Mouse (Mus musculus) midbrain, embryonic 13.5 days (tissue): ENCODE measurements at regions not wholly inside any gene's neighbourhood (a gene's known extent, or its start where the extent isn't known, plus 50 kb on each side); places are given as distances from the start of the nearest gene placed in this dataset.
"Not testable (repeated sequence)": the region's sequence is repeated elsewhere in the genome, so short reads cannot be mapped to it uniquely, and the experiment has no call there.

Source experiments
- ATAC-seq: fragments of 200-750 bp; cut with Nextera tagmentation; 2 replicates; pipeline ENCODE4 v1.8.0; 2017; ENCODE audit warnings: mild to moderate bottlenecking, moderate TSS enrichment, moderate library complexity
- H3K27ac ChIP-seq: fragments of 300-500 bp; sonication (generic); 2 replicates; pipeline ENCODE4 v1.5.1; 2015; ENCODE audit warnings: inconsistent platforms, mild to moderate bottlenecking, moderate library complexity
- H3K27me3 ChIP-seq: fragments of 300-500 bp; sonication (generic); 2 replicates; pipeline ENCODE4 v1.6.1; 2015; ENCODE audit warnings: mild to moderate bottlenecking, inconsistent platforms
- H3K36me3 ChIP-seq: fragments of 300-500 bp; sonication (generic); 2 replicates; pipeline ENCODE4 v1.6.1; 2015; ENCODE audit warnings: mild to moderate bottlenecking, inconsistent platforms
- H3K4me1 ChIP-seq: fragments of 300-500 bp; sonication (generic); replicated peaks from 2 replicates; pipeline ENCODE4 v1.6.1; 2015; ENCODE audit warnings: inconsistent platforms
- H3K4me2 ChIP-seq: fragments of 300-500 bp; sonication (generic); replicated peaks from 2 replicates; pipeline ENCODE4 v1.6.1; 2015; ENCODE audit warnings: moderate library complexity, mild to moderate bottlenecking, inconsistent platforms
- H3K4me3 ChIP-seq: fragments of 300-500 bp; sonication (generic); replicated peaks from 2 replicates; pipeline ENCODE4 v1.5.1; 2015; ENCODE audit warnings: mild to moderate bottlenecking, inconsistent platforms
- H3K9ac ChIP-seq: fragments of 300-500 bp; sonication (generic); replicated peaks from 2 replicates; pipeline ENCODE4 v1.6.1; 2015; ENCODE audit warnings: mild to moderate bottlenecking, inconsistent platforms
- H3K9me3 ChIP-seq: fragments of 300-500 bp; sonication (generic); 2 replicates; pipeline ENCODE4 v1.6.1; 2016; ENCODE audit warnings: mild to moderate bottlenecking, inconsistent platforms
- WGBS: fragments of 180-500 bp; shearing (Covaris S2); methylation state at CpG from one replicate; pipeline ENCODE4 v1.1.7; 2015; 5-methylcytosine and 5-hydroxymethylcytosine counted together

DNA sequence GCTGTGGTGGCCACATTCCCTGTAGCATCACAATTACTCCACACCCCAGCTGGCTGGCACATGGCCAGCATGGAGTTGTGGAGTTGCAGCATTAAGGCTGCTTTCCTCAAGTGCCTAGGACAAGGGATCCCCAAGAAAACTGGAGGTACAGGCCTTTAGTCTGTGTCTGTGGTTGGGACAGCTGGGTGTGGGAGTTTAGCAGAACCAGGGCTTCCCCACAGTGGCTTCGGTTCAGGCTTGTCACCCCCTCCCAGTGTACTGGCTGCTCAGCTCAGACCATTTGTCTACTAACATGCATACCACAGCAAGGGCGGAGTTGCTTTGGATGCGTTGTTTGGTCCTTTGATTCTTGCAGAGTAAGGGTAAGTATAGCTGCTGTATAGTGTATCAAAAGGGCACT is 79.1 kb upstream of the Neurl1b start:
- no peaks in the 10 kb centered on the region for H3K36me3 ChIP-seq

DNA sequence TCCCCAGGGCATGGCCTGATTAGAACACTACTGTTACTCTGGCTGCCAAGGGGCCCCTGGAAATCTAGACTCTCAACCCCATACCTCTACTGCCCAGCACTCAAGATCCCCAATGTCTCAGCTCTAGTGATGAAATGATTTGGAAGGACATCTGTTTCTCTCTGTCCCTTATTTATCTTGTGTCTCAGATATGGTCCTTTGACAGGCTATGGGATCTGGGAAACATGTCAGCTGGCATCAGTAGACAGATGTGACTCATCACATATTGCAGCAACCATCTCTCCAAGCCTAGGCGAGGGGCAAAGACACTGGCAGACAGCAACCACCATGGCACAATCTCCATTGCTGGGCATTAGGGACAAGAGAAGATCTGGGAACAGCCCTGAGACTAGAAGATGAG is 78.6 kb upstream of the Neurl1b start:
- Histone ChIP-seq H3K4me2 (no peak overlapping the region), H3K27me3 (no peaks in the 10 kb centered on the region), H3K9me3 (no peaks in the 10 kb centered on the region), H3K4me1 (no peaks in the 10 kb centered on the region), H3K27ac (no peak overlapping the region), H3K9ac (no peak overlapping the region), H3K36me3 (no peaks in the 10 kb centered on the region), H3K4me3 (no peak overlapping the region)
- no peak for ATAC-seq
- WGBS: 97% methylated on average over 1 of the region's 1 CpGs

More for the DNA sequence above, 79.1 kb upstream of the Neurl1b start:
- no peak overlapping the region for H3K4me2 ChIP-seq
- H3K9ac ChIP-seq: no peak overlapping the region
- no peak overlapping the region for H3K4me3 ChIP-seq
- WGBS: 85% methylated on average over 3 of the region's 3 CpGs
- no peaks in the 10 kb centered on the region for H3K27me3 ChIP-seq
- H3K27ac ChIP-seq: no peak overlapping the region
- H3K4me1 ChIP-seq: no peaks in the 10 kb centered on the region
- no peaks in the 10 kb centered on the region for H3K9me3 ChIP-seq
- no peak for ATAC-seq

DNA sequence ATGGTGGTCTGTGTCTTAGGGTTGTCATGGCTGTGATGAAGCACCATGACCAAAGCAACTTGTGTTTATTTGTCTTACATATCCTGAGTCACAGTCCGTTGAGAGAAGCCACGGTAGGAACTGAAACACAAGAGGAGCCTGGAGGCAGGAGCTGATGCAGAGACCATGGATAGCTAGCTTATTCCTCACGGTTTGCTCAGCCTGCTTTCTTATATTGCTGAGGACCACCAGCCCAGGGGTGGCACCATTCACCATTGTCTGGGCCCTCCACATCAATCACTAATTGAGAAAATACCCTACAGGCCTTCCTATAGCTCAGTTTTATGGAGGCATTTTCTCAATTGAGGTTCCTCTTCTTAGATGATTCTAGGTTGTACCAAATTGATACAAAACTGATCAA is 77.5 kb upstream of the Neurl1b start:
- no peak for ATAC-seq
- Histone ChIP-seq H3K4me2 (no peak overlapping the region), H3K27me3 (no peaks in the 10 kb centered on the region), H3K9ac (no peak overlapping the region), H3K4me1 (no peaks in the 10 kb centered on the region), H3K27ac (no peak overlapping the region), H3K4me3 (no peak overlapping the region), H3K36me3 (no peaks in the 10 kb centered on the region), H3K9me3 (no peaks in the 10 kb centered on the region)
- WGBS: 80% methylated on average over 3 of the region's 3 CpGs

DNA sequence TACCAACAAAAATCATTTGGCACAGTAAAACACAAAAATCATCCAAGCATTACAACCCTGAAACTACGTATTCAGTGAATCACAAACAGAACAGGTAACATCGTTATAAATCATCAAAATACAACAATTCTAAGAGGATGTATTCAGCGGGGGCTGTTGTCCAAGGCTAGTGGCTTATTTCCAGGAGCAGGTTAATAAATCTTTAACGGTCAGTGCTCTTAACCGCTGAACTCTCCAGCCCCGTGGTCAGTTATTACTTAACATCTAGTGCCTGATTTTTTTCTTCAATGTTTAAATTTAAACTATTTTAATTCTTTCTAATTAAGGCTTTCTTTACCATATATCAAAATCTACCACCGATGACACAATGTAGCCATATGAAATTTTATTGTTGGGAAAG is 69.2 kb upstream of the Neurl1b start:
- not testable (repeated sequence) for ATAC-seq, H3K4me3 ChIP-seq
- 89% methylated on average over 7 of the region's 7 CpGs for WGBS

DNA sequence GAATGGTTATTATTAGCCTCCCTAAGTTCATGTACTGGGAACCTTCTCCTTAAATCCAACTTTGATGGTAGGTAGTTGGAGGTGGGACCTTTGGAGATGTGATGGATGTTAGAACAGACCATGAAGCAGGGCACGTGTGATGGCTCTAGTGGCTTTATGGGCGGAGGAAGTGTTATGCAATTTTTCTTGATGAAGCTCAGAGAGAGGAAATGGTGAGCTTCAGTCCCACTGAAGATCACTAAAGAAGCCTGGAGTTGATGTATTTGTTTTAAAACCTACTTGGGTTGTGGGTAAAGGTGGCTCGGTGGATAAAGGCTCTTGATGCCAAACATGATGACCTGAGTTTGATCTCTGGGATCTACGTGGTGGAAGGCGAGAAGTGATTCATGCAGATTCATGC is 66.5 kb upstream of the Neurl1b start:
- H3K27ac ChIP-seq: no peak overlapping the region
- H3K27me3 ChIP-seq: no peaks in the 10 kb centered on the region
- no peak overlapping the region for H3K4me2 ChIP-seq
- no peak overlapping the region for H3K4me3 ChIP-seq
- no peak for ATAC-seq
- H3K4me1 ChIP-seq: no peaks in the 10 kb centered on the region
- no peaks in the 10 kb centered on the region for H3K9me3 ChIP-seq
- H3K36me3 ChIP-seq: no peaks in the 10 kb centered on the region
- WGBS: 91% methylated on average over 5 of the region's 5 CpGs
- no peak overlapping the region for H3K9ac ChIP-seq

More for the DNA sequence above, 69.2 kb upstream of the Neurl1b start:
- not testable (repeated sequence) for H3K27ac ChIP-seq, H3K36me3 ChIP-seq, H3K27me3 ChIP-seq, H3K9me3 ChIP-seq, H3K4me2 ChIP-seq, H3K4me1 ChIP-seq, H3K9ac ChIP-seq

DNA sequence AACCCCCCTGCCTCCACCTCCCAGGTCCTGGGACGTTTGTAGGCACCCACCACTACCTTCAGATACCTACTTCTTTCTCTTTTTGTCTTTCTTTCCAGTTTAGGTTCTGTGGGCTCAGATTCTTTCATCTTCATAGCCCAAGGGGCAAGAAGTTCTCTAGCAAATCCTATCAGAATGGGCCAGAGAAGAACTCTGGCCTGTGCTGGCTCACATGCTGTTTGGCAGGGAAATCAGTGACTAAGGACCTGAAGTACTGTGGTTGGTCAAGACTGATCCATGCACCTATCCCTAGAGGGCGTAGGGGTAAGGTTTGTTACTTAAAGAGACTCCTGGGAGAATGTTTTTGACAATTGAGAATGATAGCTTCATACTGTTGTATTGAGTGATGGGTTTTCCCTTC is 64.9 kb upstream of the Neurl1b start:
- Histone ChIP-seq H3K4me2 (no peak overlapping the region), H3K4me3 (no peak overlapping the region), H3K36me3 (no peaks in the 10 kb centered on the region), H3K9me3 (no peaks in the 10 kb centered on the region), H3K27ac (no peak overlapping the region), H3K27me3 (no peaks in the 10 kb centered on the region), H3K9ac (no peak overlapping the region), H3K4me1 (no peaks in the 10 kb centered on the region)
- 53% methylated on average over 2 of the region's 2 CpGs for WGBS
- ATAC-seq: no peak

DNA sequence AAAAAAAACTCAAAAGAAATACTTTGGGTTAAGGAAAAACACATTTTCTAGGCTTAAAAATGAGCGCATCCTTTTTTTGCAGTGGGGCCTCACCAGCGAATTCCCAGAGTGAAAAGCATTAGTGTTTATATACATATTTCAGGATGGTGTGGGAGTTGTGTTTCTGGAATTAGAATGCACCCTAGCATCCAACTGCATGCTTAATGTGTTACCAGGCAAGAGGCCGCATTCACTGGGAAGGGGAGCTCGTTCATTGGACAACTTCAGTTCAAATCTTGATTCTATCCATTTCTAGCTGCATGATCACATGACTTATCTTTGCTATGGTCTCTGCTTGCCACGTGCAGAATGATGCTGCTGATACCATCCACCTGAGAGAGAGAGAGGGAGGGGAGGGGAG is 64.4 kb upstream of the Neurl1b start:
- Histone ChIP-seq H3K27me3 (no peaks in the 10 kb centered on the region), H3K4me3 (no peak overlapping the region), H3K9ac (no peak overlapping the region), H3K36me3 (no peaks in the 10 kb centered on the region), H3K9me3 (no peaks in the 10 kb centered on the region), H3K4me2 (no peak overlapping the region), H3K4me1 (no peaks in the 10 kb centered on the region), H3K27ac (no peak overlapping the region)
- 85% methylated on average over 5 of the region's 5 CpGs for WGBS
- ATAC-seq: no peak

DNA sequence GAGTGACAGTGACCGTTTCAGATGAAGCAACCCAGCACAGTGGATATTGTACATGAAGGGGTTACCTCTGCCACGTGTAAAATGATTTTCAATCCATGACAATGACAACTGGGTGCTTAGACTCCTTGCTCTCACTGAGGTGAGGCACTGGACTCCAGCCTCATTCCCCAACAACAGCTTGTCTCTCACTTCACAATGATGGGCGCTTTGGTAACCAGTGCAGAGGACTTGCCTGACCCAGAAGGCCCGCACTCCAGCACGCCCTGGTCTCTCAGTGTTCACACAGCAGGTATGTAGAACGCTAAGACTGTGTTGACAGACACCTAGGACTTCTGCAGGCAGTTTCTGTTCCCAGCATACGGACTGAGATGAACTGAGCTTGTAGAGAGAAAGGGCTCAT is 62.6 kb upstream of the Neurl1b start:
- H3K4me3 ChIP-seq: no peak overlapping the region
- no peak overlapping the region for H3K27ac ChIP-seq
- no peak overlapping the region for H3K9ac ChIP-seq
- WGBS: 86% methylated on average over 7 of the region's 7 CpGs
- H3K4me2 ChIP-seq: no peak overlapping the region
- H3K4me1 ChIP-seq: no peaks in the 10 kb centered on the region
- H3K36me3 ChIP-seq: no peaks in the 10 kb centered on the region
- no peak for ATAC-seq
- H3K27me3 ChIP-seq: no peaks in the 10 kb centered on the region
- no peaks in the 10 kb centered on the region for H3K9me3 ChIP-seq

DNA sequence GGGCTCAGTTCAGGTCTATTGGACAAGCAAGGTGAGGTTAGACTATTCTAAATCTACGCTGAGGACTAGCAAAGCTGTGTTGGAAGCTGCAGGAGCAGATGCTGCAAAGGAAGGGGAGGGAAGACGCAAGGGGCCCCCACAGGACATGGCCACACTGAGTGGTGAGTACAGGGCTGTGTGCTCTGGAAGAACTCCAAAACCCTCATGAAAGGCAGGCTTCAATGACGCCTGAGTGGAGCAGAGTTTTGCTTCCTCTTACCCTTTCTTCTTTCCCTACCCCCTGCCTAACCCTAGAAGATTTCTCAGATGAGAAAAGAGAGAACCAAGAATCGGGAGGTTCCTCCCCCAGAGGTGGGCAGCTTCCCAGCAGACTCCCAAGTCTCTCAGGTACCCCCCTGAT is 61.9 kb upstream of the Neurl1b start:
- ATAC-seq: no peak
- H3K27me3 ChIP-seq: no peaks in the 10 kb centered on the region
- H3K4me2 ChIP-seq: no peak overlapping the region
- H3K27ac ChIP-seq: no peak overlapping the region
- H3K4me1 ChIP-seq: no peaks in the 10 kb centered on the region
- no peak overlapping the region for H3K9ac ChIP-seq
- H3K4me3 ChIP-seq: no peak overlapping the region
- H3K9me3 ChIP-seq: no peaks in the 10 kb centered on the region
- H3K36me3 ChIP-seq: no peaks in the 10 kb centered on the region
- WGBS: 79% methylated on average over 4 of the region's 4 CpGs

DNA sequence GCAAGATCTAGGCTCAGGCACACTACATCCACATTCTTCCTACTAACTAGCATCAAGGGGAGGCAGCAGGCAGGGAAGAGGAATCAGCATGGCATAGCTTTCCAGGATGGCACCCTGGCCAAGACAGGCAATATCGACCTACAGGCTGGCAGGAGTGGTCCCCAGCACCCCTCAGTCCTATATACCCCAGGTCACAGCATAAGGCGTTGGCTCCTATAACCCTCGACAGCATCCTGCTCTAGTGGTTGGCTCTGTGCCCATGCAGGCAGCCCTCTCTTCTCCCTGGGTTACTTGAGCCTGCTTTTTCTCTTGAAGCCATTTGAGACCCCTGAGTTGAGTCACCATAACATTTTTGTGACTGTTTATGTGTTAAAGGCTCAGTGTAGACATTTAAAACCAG is 60.2 kb upstream of the Neurl1b start:
- Histone ChIP-seq H3K9ac (0 out of 2 replicates have a peak overlapping the region, but pooled peaks have one; percentile 8), H3K36me3 (no peaks in the 10 kb centered on the region), H3K4me3 (no peak overlapping the region), H3K9me3 (no peaks in the 10 kb centered on the region), H3K4me1 (no peaks in the 10 kb centered on the region), H3K27me3 (no peaks in the 10 kb centered on the region), H3K27ac (no peak overlapping the region), H3K4me2 (no peak overlapping the region)
- 69% methylated on average over 3 of the region's 3 CpGs for WGBS
- no peak for ATAC-seq

DNA sequence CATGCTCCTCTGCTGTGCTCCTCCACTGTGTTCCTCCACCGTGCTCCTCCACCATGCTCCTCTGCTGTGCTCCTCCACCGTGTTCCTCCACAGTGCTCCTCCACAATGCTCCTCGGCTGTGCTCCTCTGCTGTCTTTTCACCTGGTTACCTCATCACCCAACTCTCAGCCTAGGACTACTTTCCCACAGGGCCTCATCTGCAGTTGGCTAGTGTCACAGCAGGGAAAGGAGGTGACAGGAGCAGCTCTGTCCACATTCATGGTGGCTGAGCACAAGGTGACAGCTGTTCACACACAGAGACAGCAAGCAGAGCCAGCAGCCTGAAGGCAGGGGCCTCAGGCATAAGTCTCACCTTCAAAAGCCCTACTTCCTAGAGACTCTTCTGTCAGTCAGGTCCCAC is 59.3 kb upstream of the Neurl1b start:
- 81% methylated on average over 3 of the region's 3 CpGs for WGBS
- no peaks in the 10 kb centered on the region for H3K27me3 ChIP-seq
- H3K4me1 ChIP-seq: no peaks in the 10 kb centered on the region
- no peaks in the 10 kb centered on the region for H3K36me3 ChIP-seq
- H3K9me3 ChIP-seq: no peaks in the 10 kb centered on the region
- no peak for ATAC-seq
- H3K4me2 ChIP-seq: no peak overlapping the region
- H3K9ac ChIP-seq: no peak overlapping the region
- no peak overlapping the region for H3K4me3 ChIP-seq
- no peak overlapping the region for H3K27ac ChIP-seq

DNA sequence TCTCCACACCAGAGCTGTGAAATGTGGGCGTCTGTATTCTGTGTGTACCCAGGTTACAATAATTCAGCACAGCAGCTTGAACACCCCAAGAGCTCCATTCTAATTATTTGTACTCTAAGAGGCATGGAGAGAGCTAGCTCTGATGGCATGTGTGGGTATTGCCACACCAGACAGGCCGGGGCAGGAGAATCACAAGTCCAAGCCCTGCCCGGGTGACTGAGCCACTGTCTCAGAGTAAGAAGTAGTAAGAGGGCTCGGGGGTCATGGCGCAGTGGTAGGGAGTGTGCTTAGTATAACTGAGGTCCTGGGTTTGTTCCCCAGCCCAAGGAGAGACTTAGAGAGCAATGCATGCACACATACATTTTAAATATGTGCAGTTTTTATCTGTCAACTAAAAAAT is 57.7 kb upstream of the Neurl1b start:
- Histone ChIP-seq H3K9me3 (no peaks in the 10 kb centered on the region), H3K27me3 (no peaks in the 10 kb centered on the region), H3K4me3 (no peak overlapping the region), H3K9ac (no peak overlapping the region), H3K4me1 (peaks cover 2% of the 10 kb centered on the region), H3K27ac (no peak overlapping the region), H3K4me2 (no peak overlapping the region), H3K36me3 (no peaks in the 10 kb centered on the region)
- ATAC-seq: no peak
- 79% methylated on average over 5 of the region's 5 CpGs for WGBS

DNA sequence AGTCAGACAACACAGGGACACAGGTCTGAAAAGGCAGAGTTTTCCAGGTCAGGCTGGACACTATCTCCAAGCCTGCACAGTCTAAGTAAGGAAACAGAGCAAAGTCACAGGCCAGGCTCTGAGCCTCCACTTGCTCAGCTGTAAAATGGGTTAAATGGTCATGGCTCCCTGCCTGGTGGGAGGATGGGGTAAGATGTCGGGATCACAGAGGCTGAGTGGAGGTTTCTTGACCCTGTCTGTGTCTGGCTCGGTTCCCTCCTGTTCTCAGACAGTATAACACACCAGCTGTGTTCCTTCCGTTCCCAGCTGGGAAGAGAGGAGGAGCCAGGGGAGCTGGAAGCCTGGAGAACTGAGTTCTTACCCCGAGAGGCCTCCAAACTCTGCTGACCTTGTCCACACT is 56.8 kb upstream of the Neurl1b start:
- H3K9me3 ChIP-seq: no peaks in the 10 kb centered on the region
- H3K4me1 ChIP-seq: peaks cover 9% of the 10 kb centered on the region
- ATAC-seq: no peak
- H3K4me2 ChIP-seq: no peak overlapping the region
- H3K27me3 ChIP-seq: no peaks in the 10 kb centered on the region
- no peak overlapping the region for H3K27ac ChIP-seq
- no peaks in the 10 kb centered on the region for H3K36me3 ChIP-seq
- WGBS: 64% methylated on average over 4 of the region's 4 CpGs
- no peak overlapping the region for H3K4me3 ChIP-seq
- no peak overlapping the region for H3K9ac ChIP-seq
